Mouse (Mus musculus) hindbrain, embryonic 12.5 days (tissue): ENCODE measurements around the gene Gm572. TPM values are rescaled to one million over a fixed set of nuclear protein-coding genes. Genes with fewer than 3 reads are reported as not detected.
A peak's percentile ranks its signal among the peaks of the same experiment; 100 is the strongest.

Experiments used
- ATAC-seq: fragments of 200-750 bp; cut with Nextera tagmentation; 2 replicates; pipeline ENCODE4 v1.8.0; 2017; ENCODE audit warnings: moderate TSS enrichment; ENCODE audit not compliant: low FRiP score
- H3K27ac ChIP-seq: fragments of 300-500 bp; sonication (generic); 2 replicates; pipeline ENCODE4 v1.5.1; 2016; ENCODE audit warnings: mild to moderate bottlenecking
- H3K27me3 ChIP-seq: fragments of 300-500 bp; sonication (generic); 2 replicates; pipeline ENCODE4 v1.6.1; 2016; ENCODE audit warnings: mild to moderate bottlenecking
- H3K36me3 ChIP-seq: fragments of 300-500 bp; sonication (generic); 2 replicates; pipeline ENCODE4 v1.6.1; 2016; ENCODE audit warnings: mild to moderate bottlenecking
- H3K4me1 ChIP-seq: fragments of 300-500 bp; sonication (generic); 2 replicates; pipeline ENCODE4 v1.6.1; 2016
- H3K4me2 ChIP-seq: fragments of 300-500 bp; sonication (generic); replicated peaks from 2 replicates; pipeline ENCODE4 v1.6.1; 2016; ENCODE audit warnings: mild to moderate bottlenecking
- H3K4me3 ChIP-seq: fragments of 300-500 bp; sonication (generic); 2 replicates; pipeline ENCODE4 v1.5.1; 2016; ENCODE audit warnings: mild to moderate bottlenecking
- H3K9ac ChIP-seq: fragments of 300-500 bp; sonication (generic); 2 replicates; pipeline ENCODE4 v1.6.1; 2016; ENCODE audit warnings: mild to moderate bottlenecking, moderate library complexity
- H3K9me3 ChIP-seq: fragments of 300-500 bp; sonication (generic); replicated peaks from 2 replicates; pipeline ENCODE4 v1.6.1; 2016; ENCODE audit warnings: mild to moderate bottlenecking
- WGBS: fragments of 180-500 bp; shearing (Covaris S2); methylation state at CpG from one replicate; pipeline ENCODE4 v1.1.7; 2016; 5-methylcytosine and 5-hydroxymethylcytosine counted together
- polyA plus RNA-seq: library from polyadenylated mRNA; unstranded; fragments of >200 nt; fragmentation: Nextera tagmentation; extraction: Ambion mirVana; gene quantifications from 2 replicates; pipeline ENCODE4 v1.2.1, GENCODE M21; 2016

Gm572 gene
- polyA plus RNA-seq, 1 experiment from 2014 or later: not detected

DNA sequence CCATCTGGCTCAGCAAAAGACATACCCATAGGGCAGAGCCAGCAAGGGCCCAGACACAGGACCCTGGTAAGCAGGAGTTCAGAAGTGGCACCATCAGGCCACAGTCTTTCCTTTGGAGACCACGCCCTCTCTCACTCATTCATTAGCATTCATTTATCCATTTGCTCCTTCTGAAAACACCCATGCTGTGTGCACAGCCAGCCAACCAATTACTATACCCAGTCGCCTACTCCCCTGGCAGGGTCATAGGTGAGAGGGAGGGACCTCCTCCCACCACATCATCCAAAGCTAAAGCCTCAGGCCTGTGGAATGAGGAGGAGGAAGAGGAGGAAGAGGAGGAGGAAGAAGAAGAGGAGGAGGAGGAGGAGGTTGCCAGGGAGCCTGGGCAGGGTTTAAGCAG, 67.3 kb downstream of the Gm572 start:
- no peak overlapping the region for H3K27ac ChIP-seq

DNA sequence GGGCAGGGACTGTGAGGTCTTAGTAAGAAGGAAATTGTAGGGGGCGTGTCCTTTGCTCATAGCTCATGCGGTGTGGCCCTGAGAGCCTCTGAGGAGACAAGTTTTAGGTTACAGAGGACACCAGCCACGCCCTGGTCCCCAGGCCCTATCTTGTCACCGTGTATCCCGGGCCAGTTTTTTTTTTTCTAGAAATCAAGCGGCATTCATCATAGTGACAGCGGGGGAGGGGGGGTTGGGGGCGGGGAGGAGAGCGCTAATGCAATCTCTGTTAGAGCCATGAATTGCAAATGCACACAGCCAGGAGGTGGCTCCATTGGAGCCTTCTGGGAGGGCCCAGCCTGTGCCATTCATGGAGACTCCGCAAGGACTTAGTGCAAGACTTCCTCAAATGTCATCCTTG, 68.2 kb downstream of the Gm572 start:
- WGBS: 4% methylated on average over 10 of the region's 10 CpGs
- H3K4me2 ChIP-seq: 0 out of 2 replicates have a peak overlapping the region, but pooled peaks have one; percentile 11
- H3K27ac ChIP-seq: peak overlapping the region; percentile 36; the same call in 1 of the 2 replicates
- no peak overlapping the region for H3K9ac ChIP-seq
- H3K4me3 ChIP-seq: no peak overlapping the region
- H3K36me3 ChIP-seq: no peaks in the 10 kb centered on the region
- no peaks in the 10 kb centered on the region for H3K9me3 ChIP-seq
- H3K4me1 ChIP-seq: peaks cover 54% of the 10 kb centered on the region
- ATAC-seq: peak; percentile 62
- H3K27me3 ChIP-seq: peaks cover 21% of the 10 kb centered on the region

More for the DNA sequence above, 67.3 kb downstream of the Gm572 start:
- H3K36me3 ChIP-seq: no peaks in the 10 kb centered on the region
- no peak overlapping the region for H3K9ac ChIP-seq
- peaks cover 54% of the 10 kb centered on the region for H3K4me1 ChIP-seq
- H3K4me3 ChIP-seq: no peak overlapping the region
- no peaks in the 10 kb centered on the region for H3K9me3 ChIP-seq
- no peak overlapping the region for H3K4me2 ChIP-seq
- peaks cover 28% of the 10 kb centered on the region for H3K27me3 ChIP-seq
- WGBS: 44% methylated on average over 2 of the region's 2 CpGs
- ATAC-seq: no peak

DNA sequence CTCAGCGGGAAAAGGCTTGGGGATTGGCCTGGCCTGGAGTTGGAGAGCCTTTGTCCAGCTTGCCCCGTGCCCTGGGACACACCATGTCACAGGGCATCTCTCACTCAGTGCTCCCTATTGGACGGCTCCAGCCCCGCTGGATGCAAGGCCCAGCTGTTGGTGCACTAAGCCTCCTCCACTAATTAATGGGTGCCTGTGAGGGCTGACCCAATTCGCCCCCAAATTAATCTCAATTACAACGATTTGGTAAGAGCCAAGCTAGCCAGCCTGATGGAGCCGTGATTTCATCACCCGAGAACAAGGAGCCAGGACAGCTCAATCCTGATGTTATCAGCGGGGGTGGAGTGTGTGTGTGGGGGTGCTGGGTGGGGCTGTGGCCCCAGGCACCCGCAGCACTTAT, 69.5 kb downstream of the Gm572 start:
- no peak overlapping the region for H3K4me2 ChIP-seq
- H3K4me1 ChIP-seq: peaks cover 54% of the 10 kb centered on the region

DNA sequence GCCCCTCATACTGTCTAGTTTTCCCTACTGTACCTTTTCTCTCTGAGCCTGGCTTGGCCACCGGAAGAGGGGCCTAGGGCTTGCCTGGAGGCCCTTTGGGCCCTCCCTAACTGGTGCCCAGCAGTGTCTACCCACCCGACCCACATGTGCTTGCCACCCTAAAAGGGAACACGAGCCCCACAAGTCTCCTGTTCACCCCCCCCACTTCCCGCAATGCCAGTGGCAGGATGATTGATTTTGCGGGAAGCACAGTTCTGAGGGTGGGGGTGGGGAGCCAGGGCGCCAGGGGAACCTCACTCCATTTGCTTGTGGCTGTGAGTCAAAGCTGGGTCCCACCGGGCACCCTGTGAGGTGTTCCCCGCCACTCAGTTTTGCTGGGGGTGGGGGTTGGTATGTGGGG, 70.9 kb downstream of the Gm572 start:
- Histone ChIP-seq H3K9me3 (no peaks in the 10 kb centered on the region), H3K36me3 (no peaks in the 10 kb centered on the region), H3K4me1 (peaks cover 47% of the 10 kb centered on the region), H3K4me2 (no peak overlapping the region), H3K27ac (peak overlapping the region; percentile 25; the same call in 1 of the 2 replicates), H3K27me3 (peaks cover 15% of the 10 kb centered on the region), H3K4me3 (no peak overlapping the region), H3K9ac (no peak overlapping the region)
- 53% methylated on average over 8 of the region's 8 CpGs for WGBS
- ATAC-seq: no peak; the same call in 1 of the 2 replicates

More for the DNA sequence above, 69.5 kb downstream of the Gm572 start:
- ATAC-seq: 0 out of 2 replicates have a peak, but pooled peaks have one; percentile 21
- WGBS: 35% methylated on average over 10 of the region's 10 CpGs
- H3K9me3 ChIP-seq: no peaks in the 10 kb centered on the region
- H3K27me3 ChIP-seq: peaks cover 20% of the 10 kb centered on the region
- no peaks in the 10 kb centered on the region for H3K36me3 ChIP-seq
- H3K27ac ChIP-seq: no peak overlapping the region
- no peak overlapping the region for H3K4me3 ChIP-seq
- H3K9ac ChIP-seq: no peak overlapping the region

DNA sequence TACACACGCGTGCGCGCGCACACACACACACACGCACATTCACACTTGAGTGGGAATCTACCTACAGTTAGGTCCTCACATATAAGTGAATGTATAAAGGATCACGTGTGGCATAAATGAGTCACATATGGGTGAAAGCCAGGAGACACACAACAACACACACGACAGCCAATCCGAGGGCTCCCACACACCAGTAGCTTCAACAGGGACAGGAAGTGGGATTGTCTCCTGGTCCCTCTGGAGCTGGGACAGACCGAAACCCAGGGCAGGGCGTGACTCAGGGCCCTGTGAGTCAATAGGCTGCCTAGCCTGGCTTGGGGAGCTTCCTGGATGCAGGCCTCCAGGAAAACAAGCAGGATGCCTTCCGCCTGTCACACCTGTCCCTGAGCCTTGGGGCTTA, 71.6 kb downstream of the Gm572 start:
- H3K4me2 ChIP-seq: no peak overlapping the region
- peaks cover 21% of the 10 kb centered on the region for H3K27me3 ChIP-seq
- H3K27ac ChIP-seq: no peak overlapping the region
- WGBS: 85% methylated on average over 12 of the region's 12 CpGs
- no peak for ATAC-seq
- H3K9ac ChIP-seq: no peak overlapping the region
- H3K4me1 ChIP-seq: peaks cover 44% of the 10 kb centered on the region
- H3K9me3 ChIP-seq: no peaks in the 10 kb centered on the region
- H3K36me3 ChIP-seq: no peaks in the 10 kb centered on the region
- H3K4me3 ChIP-seq: no peak overlapping the region

DNA sequence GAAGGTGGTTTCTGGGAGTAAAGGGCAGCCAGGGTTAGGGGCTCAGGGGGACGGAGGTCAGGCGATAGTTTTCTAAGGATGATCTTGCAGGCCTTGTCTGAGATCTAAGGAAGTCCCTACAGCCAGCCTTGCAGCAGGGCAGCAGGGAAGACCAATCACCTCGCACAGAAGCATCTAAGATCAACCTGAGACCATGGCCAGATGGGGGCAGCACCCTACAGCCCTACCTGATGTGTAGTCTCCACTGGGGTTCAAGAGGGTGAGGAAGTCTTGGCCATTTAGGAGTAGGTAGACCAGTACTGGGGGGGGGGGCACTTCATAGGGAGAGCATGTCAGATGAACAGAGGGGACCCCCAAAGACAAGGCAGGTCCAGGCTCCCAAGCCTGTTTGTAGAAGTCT, 72.3 kb downstream of the Gm572 start:
- no peak for ATAC-seq
- H3K9ac ChIP-seq: no peak overlapping the region
- no peak overlapping the region for H3K27ac ChIP-seq
- H3K27me3 ChIP-seq: peaks cover 24% of the 10 kb centered on the region
- H3K36me3 ChIP-seq: no peaks in the 10 kb centered on the region
- H3K4me1 ChIP-seq: peaks cover 44% of the 10 kb centered on the region
- 42% methylated on average over 3 of the region's 3 CpGs for WGBS
- no peaks in the 10 kb centered on the region for H3K9me3 ChIP-seq
- no peak overlapping the region for H3K4me3 ChIP-seq
- no peak overlapping the region for H3K4me2 ChIP-seq

Other genes starting within 250 kb of the Gm572 start
- 20.4 and 22.2 TPM in 2 replicates for gene Ubiad1, start 198.5 kb upstream of the Gm572 start, polyA plus RNA-seq
- 30.2 and 31.9 TPM in 2 replicates for gene Mtor, start 194.7 kb upstream of the Gm572 start, polyA plus RNA-seq
- 0.35 and 0.38 TPM in 2 replicates for gene Angptl7, start 142.9 kb upstream of the Gm572 start, polyA plus RNA-seq
- 92.3 and 97.6 TPM in 2 replicates for gene Exosc10, start 84.9 kb upstream of the Gm572 start, polyA plus RNA-seq
- gene Srm, start 51.8 kb upstream of the Gm572 start, polyA plus RNA-seq: 143 and 148 TPM in 2 replicates
- gene Masp2, start 40.8 kb upstream of the Gm572 start, polyA plus RNA-seq: 0.44 and 0.45 TPM in 2 replicates
- 333 and 353 TPM in 2 replicates for gene Tardbp, start 16.3 kb upstream of the Gm572 start, polyA plus RNA-seq
- gene Casz1, start 161.1 kb downstream of the Gm572 start, polyA plus RNA-seq: 7.1 and 8.9 TPM in 2 replicates